Mouse (Mus musculus) kidney, postnatal 0 days (tissue): ENCODE data around the gene P4htm. TPM values are rescaled to one million over a fixed set of nuclear protein-coding genes. Genes with fewer than 3 reads are reported as not detected.
A peak's percentile ranks its signal among the peaks of the same experiment; 100 is the strongest.

ENCODE experiments used
- ATAC-seq: fragments of 200-750 bp; cut with Nextera tagmentation; replicated peaks from 2 replicates; pipeline ENCODE4 v1.8.0; 2017; ENCODE audit warnings: low read depth, moderate number of reproducible peaks, moderate TSS enrichment, moderate library complexity; ENCODE audit not compliant: low FRiP score
- DNase-seq: peaks from one replicate; pipeline ENCODE4 v3.0.0-alpha.2; 2016; ENCODE audit warnings: low spot score
- H3K27ac ChIP-seq: fragments of 300-500 bp; sonication (generic); 2 replicates; pipeline ENCODE4 v1.5.1; 2014; ENCODE audit warnings: mild to moderate bottlenecking
- H3K27me3 ChIP-seq: fragments of 300-500 bp; sonication (generic); 2 replicates; pipeline ENCODE4 v1.6.1; 2014; ENCODE audit warnings: low read length, mixed read lengths; ENCODE audit not compliant: insufficient read depth
- H3K36me3 ChIP-seq: fragments of 300-500 bp; sonication (generic); 2 replicates; pipeline ENCODE4 v1.6.1; 2014; ENCODE audit warnings: low read length, mixed read lengths; ENCODE audit not compliant: insufficient read depth
- H3K4me1 ChIP-seq: fragments of 300-500 bp; sonication (generic); replicated peaks from 2 replicates; pipeline ENCODE4 v1.6.1; 2014; ENCODE audit warnings: antibody characterized with exemption, low read length, mixed read lengths; ENCODE audit not compliant: insufficient read depth
- H3K4me2 ChIP-seq: fragments of 300-500 bp; sonication (generic); 2 replicates; pipeline ENCODE4 v1.6.1; 2014; ENCODE audit warnings: mild to moderate bottlenecking, low read length, moderate library complexity, mixed read lengths
- H3K4me3 ChIP-seq: fragments of 300-500 bp; sonication (generic); replicated peaks from 2 replicates; pipeline ENCODE4 v1.5.1; 2014; ENCODE audit warnings: low read depth, low read length
- H3K9ac ChIP-seq: fragments of 300-500 bp; sonication (generic); 2 replicates; pipeline ENCODE4 v1.6.1; 2014; ENCODE audit warnings: low read depth, low read length
- H3K9me3 ChIP-seq: fragments of 300-500 bp; sonication (generic); replicated peaks from 2 replicates; pipeline ENCODE4 v1.6.1; 2016; ENCODE audit warnings: low read length, inconsistent platforms, mixed read lengths
- CTCF ChIP-seq: IDR thresholded peaks from 2 replicates; pipeline ENCODE4 v1.5.1; 2016; ENCODE audit warnings: antibody characterized with exemption, low read depth, mild to moderate bottlenecking, moderate library complexity
- WGBS: fragments of 180-500 bp; shearing (Covaris S2); extraction: QIAGEN DNeasy Blood & Tissue Kit; methylation state at CpG from one replicate; pipeline ENCODE4 v1.1.7; 2014; 5-methylcytosine and 5-hydroxymethylcytosine counted together
- polyA plus RNA-seq: library from polyadenylated mRNA; unstranded; fragments of >200 nt; fragmentation: Nextera tagmentation; extraction: Ambion mirVana; gene quantifications from 2 replicates; pipeline ENCODE4 v1.2.1, GENCODE M21; 2015

P4htm gene
- polyA plus RNA-seq, 1 experiment from 2014 or later, result 8.3 TPM

GRCm38 (mm10) chr9:108575321-108576297, 21.9 kb downstream of the P4htm start:
- peaks cover 27% of the 10 kb centered on the region for H3K36me3 ChIP-seq
- H3K9ac ChIP-seq, result no peak overlapping the region
- H3K4me2 ChIP-seq, result no peak overlapping the region
- TF ChIP-seq CTCF, result no peak
- ATAC-seq (no peak), DNase-seq (no peak)
- no peak overlapping the region for H3K4me3 ChIP-seq
- H3K4me1 ChIP-seq, result peaks cover 11% of the 10 kb centered on the region; the same call in 1 of the 2 replicates
- no peaks in the 10 kb centered on the region for H3K9me3 ChIP-seq
- no peak overlapping the region for H3K27ac ChIP-seq
- H3K27me3 ChIP-seq, result no peaks in the 10 kb centered on the region
- 77% methylated on average over 37 of the region's 37 CpGs for WGBS

GRCm38 (mm10) chr9:108574921-108575320, 22.5 kb downstream of the P4htm start:
- DNase-seq, result no peak
- H3K27ac ChIP-seq, result no peak overlapping the region
- peaks cover 11% of the 10 kb centered on the region; the same call in 1 of the 2 replicates for H3K4me1 ChIP-seq
- no peak for TF ChIP-seq CTCF
- no peak for ATAC-seq
- no peak overlapping the region for H3K4me2 ChIP-seq
- 83% methylated on average over 12 of the region's 12 CpGs for WGBS
- H3K9me3 ChIP-seq, result no peaks in the 10 kb centered on the region
- peaks cover 27% of the 10 kb centered on the region for H3K36me3 ChIP-seq
- no peaks in the 10 kb centered on the region for H3K27me3 ChIP-seq
- no peak overlapping the region for H3K9ac ChIP-seq
- no peak overlapping the region for H3K4me3 ChIP-seq

GRCm38 (mm10) chr9:108573774-108574690, 23.4 kb downstream of the P4htm start:
- Histone ChIP-seq H3K9ac (no peak overlapping the region), H3K27ac (no peak overlapping the region), H3K4me1 (peaks cover 5% of the 10 kb centered on the region; the same call in 1 of the 2 replicates), H3K4me3 (no peak overlapping the region), H3K9me3 (no peaks in the 10 kb centered on the region), H3K4me2 (no peak overlapping the region), H3K36me3 (peaks cover 27% of the 10 kb centered on the region), H3K27me3 (no peaks in the 10 kb centered on the region)
- 59% methylated on average over 26 of the region's 26 CpGs for WGBS
- TF ChIP-seq CTCF, result peak; percentile 77
- DNase-seq (peak; percentile 75), ATAC-seq (peak; percentile 12; the same call in 1 of the 2 replicates)

DNA sequence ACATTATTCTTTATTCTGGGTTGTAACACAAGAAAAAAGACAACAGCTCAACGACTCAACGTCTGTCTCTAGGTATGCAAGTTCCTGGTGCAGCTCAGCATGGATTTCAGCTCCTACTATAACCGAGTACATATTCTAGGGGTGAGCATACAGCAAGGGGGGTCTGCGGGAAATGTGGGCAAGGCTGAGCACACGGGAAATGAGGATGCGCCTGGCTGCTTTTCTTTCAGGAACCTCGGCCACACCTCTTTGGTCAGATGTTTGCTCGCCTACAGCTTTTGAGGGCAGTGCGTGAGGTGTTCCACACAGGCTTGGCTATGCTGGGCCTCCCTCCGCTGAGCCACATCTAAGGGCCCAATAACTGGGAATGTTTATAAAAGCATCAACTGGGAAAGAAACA, 25.1 kb downstream of the P4htm start:
- no peak overlapping the region for H3K4me2 ChIP-seq
- H3K4me3 ChIP-seq, result no peak overlapping the region
- no peak overlapping the region for H3K27ac ChIP-seq
- 72% methylated on average over 10 of the region's 10 CpGs for WGBS
- no peak overlapping the region for H3K9ac ChIP-seq
- peaks cover 27% of the 10 kb centered on the region for H3K36me3 ChIP-seq
- no peaks in the 10 kb centered on the region for H3K27me3 ChIP-seq
- TF ChIP-seq CTCF, result no peak
- ATAC-seq, result no peak
- 0 out of 2 replicates have a peak, but pooled peaks cover 10% of the 10 kb centered on the region for H3K4me1 ChIP-seq
- H3K9me3 ChIP-seq, result no peaks in the 10 kb centered on the region
- no peak for DNase-seq

- 91% methylated on average over 16 of the region's 16 CpGs for WGBS
- DNase-seq (no peak), ATAC-seq (no peak)
- 0 out of 2 replicates have a peak, but pooled peaks cover 10% of the 10 kb centered on the region for H3K4me1 ChIP-seq
- no peak overlapping the region for H3K9ac ChIP-seq
- no peak for TF ChIP-seq CTCF
- H3K36me3 ChIP-seq, result peaks cover 27% of the 10 kb centered on the region
- H3K9me3 ChIP-seq, result no peaks in the 10 kb centered on the region
- no peaks in the 10 kb centered on the region for H3K27me3 ChIP-seq
- H3K27ac ChIP-seq, result no peak overlapping the region
- no peak overlapping the region for H3K4me3 ChIP-seq
- H3K4me2 ChIP-seq, result no peak overlapping the region
Observed at GRCm38 (mm10) chr9:108571401-108571973, 26.0 kb downstream of the P4htm start.
